Mouse (Mus musculus) thymus, adult 2 months (tissue): ENCODE results near the gene Bmt2. TPM values are rescaled to one million over a fixed set of nuclear protein-coding genes. Genes with fewer than 3 reads are reported as not detected.

Experiments used
- DNase-seq: peaks from one replicate; pipeline ENCODE4 v3.0.0; 2021
- H3K27ac ChIP-seq: fragments of 200-500 bp; 2 replicates; pipeline ENCODE4 v1.5.1; 2012; ENCODE audit warnings: low read length, control low read depth; ENCODE audit not compliant: control insufficient read depth, insufficient read depth
- H3K27me3 ChIP-seq: fragments of 200-500 bp; 2 replicates; pipeline ENCODE4 v1.6.1; 2012; ENCODE audit warnings: mild to moderate bottlenecking, low read length, moderate library complexity, mixed read lengths; ENCODE audit not compliant: control insufficient read depth, insufficient read depth
- H3K36me3 ChIP-seq: fragments of 200-500 bp; 2 replicates; pipeline ENCODE4 v1.6.1; 2012; ENCODE audit warnings: mild to moderate bottlenecking, low read length, moderate library complexity; ENCODE audit not compliant: control insufficient read depth, insufficient read depth
- H3K4me1 ChIP-seq: fragments of 200-500 bp; replicated peaks from 2 replicates; pipeline ENCODE4 v1.6.1; 2012; ENCODE audit warnings: low read length; ENCODE audit not compliant: control insufficient read depth, insufficient read depth
- H3K4me3 ChIP-seq: fragments of 200-500 bp; 2 replicates; pipeline ENCODE4 v1.5.1; 2012; ENCODE audit warnings: mild to moderate bottlenecking, low read length, control low read depth, moderate library complexity; ENCODE audit not compliant: control insufficient read depth, insufficient read depth
- CTCF ChIP-seq: fragments of 200-500 bp; IDR thresholded peaks from 2 replicates; pipeline ENCODE4 v1.5.1; 2012; ENCODE audit warnings: mild to moderate bottlenecking, control low read depth, low read length, moderate library complexity, borderline replicate concordance; ENCODE audit not compliant: control insufficient read depth, poor library complexity, insufficient read depth; ENCODE audit errors: extremely low read depth
- POLR2A ChIP-seq: fragments of 200-500 bp; IDR thresholded peaks from 2 replicates; pipeline ENCODE4 v1.6.1; 2012; ENCODE audit warnings: mild to moderate bottlenecking, low read length, control low read depth, moderate library complexity; ENCODE audit not compliant: control insufficient read depth, poor library complexity, insufficient read depth; ENCODE audit errors: extremely low read depth
- WGBS: fragments of 180-500 bp; shearing (Covaris S2); methylation state at CpG from one replicate; pipeline ENCODE4 v1.1.7; 2018; 5-methylcytosine and 5-hydroxymethylcytosine counted together
- polyA plus RNA-seq: library from polyadenylated mRNA; depleted of rRNA; stranded (reverse); fragments of >200 nt; gene quantifications from 2 replicates; pipeline ENCODE4 v1.2.3, GENCODE M21; 2012; rRNA removed

Bmt2 gene
- polyA plus RNA-seq = 2.9 and 3.3 TPM in 2 replicates

- no peaks in the 10 kb centered on the region for H3K27me3 ChIP-seq
- no peaks in the 10 kb centered on the region for H3K36me3 ChIP-seq
- H3K27ac ChIP-seq = peak within 1 kb of the TSS; percentile 71; the same call in 1 of the 2 replicates
- TF ChIP-seq CTCF = no peak; the same call in 1 of the 2 replicates
- peak; percentile 90 for TF ChIP-seq POLR2A
- H3K4me3 ChIP-seq = peak within 1 kb of the TSS; percentile 76
- DNase-seq = peak; percentile 100
- WGBS = 1% methylated on average over 37 of the region's 37 CpGs
- H3K4me1 ChIP-seq = peaks cover 8% of the 10 kb centered on the region
Measured at GRCm38 (mm10) chr6:13677818-13678282, at the start of gene Bmt2. Gene Bmt2 (minus strand): TSS chr6:13677966.

- DNase-seq = no peak
- H3K27ac ChIP-seq = no peak overlapping the region
- no peaks in the 10 kb centered on the region for H3K36me3 ChIP-seq
- no peaks in the 10 kb centered on the region for H3K4me1 ChIP-seq
- TF ChIP-seq POLR2A (no peak), CTCF (no peak)
- no peak overlapping the region for H3K4me3 ChIP-seq
- WGBS = 93% methylated on average over 3 of the region's 3 CpGs
- no peaks in the 10 kb centered on the region for H3K27me3 ChIP-seq
Measured at GRCm38 (mm10) chr6:13722166-13722565, 44.4 kb upstream of the Bmt2 start.

GRCm38 (mm10) chr6:13714867-13715266, 37.1 kb upstream of the Bmt2 start:
- 93% methylated on average over 3 of the region's 3 CpGs for WGBS
- no peaks in the 10 kb centered on the region for H3K4me1 ChIP-seq
- no peak for DNase-seq
- no peaks in the 10 kb centered on the region for H3K27me3 ChIP-seq
- no peak for TF ChIP-seq POLR2A
- TF ChIP-seq CTCF = no peak
- no peak overlapping the region for H3K27ac ChIP-seq
- no peaks in the 10 kb centered on the region for H3K36me3 ChIP-seq
- H3K4me3 ChIP-seq = no peak overlapping the region

GRCm38 (mm10) chr6:13696882-13697281, 19.1 kb upstream of the Bmt2 start:
- no peak overlapping the region for H3K27ac ChIP-seq
- no peaks in the 10 kb centered on the region for H3K36me3 ChIP-seq
- WGBS = 72% methylated on average over 4 of the region's 4 CpGs
- no peaks in the 10 kb centered on the region for H3K27me3 ChIP-seq
- H3K4me3 ChIP-seq = no peak overlapping the region
- no peak for DNase-seq
- no peak for TF ChIP-seq POLR2A
- TF ChIP-seq CTCF = no peak
- no peaks in the 10 kb centered on the region for H3K4me1 ChIP-seq

GRCm38 (mm10) chr6:13695103-13695845, 17.5 kb upstream of the Bmt2 start:
- Histone ChIP-seq H3K27ac (no peak overlapping the region), H3K27me3 (no peaks in the 10 kb centered on the region), H3K4me1 (no peaks in the 10 kb centered on the region), H3K36me3 (no peaks in the 10 kb centered on the region), H3K4me3 (no peak overlapping the region)
- no peak for DNase-seq
- TF ChIP-seq POLR2A (no peak), CTCF (no peak)
- WGBS = 83% methylated on average over 2 of the region's 2 CpGs

- no peak overlapping the region for H3K4me3 ChIP-seq
- WGBS = 58% methylated on average over 2 of the region's 2 CpGs
- no peaks in the 10 kb centered on the region for H3K36me3 ChIP-seq
- H3K27me3 ChIP-seq = no peaks in the 10 kb centered on the region
- no peak overlapping the region for H3K27ac ChIP-seq
- TF ChIP-seq POLR2A (no peak), CTCF (no peak)
- no peaks in the 10 kb centered on the region for H3K4me1 ChIP-seq
- no peak for DNase-seq
Measured at GRCm38 (mm10) chr6:13691657-13692294, 14.0 kb upstream of the Bmt2 start.
